Mouse (Mus musculus): Measurements from ENCODE around the gene Zfp992.
"Not testable (repeated sequence)": the region's sequence is repeated elsewhere in the genome, so short reads cannot be mapped to it uniquely, and the experiment has no call there.

Zfp992 gene

DNA sequence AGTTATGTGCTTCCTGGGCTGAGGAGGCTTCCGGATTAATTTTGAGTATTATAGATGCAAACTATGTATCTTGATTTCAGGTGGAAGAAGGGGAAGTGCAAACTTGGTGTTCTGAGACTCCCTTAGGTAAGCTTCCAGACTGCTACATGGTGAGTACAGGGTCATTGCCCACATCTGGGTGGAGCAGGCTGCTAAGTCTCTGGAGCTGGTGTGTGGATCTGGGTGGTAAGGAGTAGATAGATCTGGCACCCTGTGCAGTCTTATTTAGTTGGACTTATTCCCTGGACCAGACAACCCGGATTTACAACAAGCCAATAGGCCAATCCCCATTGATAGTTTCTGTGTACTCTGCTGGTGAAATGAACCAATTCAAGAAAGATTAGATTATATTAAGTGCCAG, at the start of gene Zfp992:
TSS of gene Zfp992 (plus strand) at position 74 of the 400 bp plus-strand sequence.
- not testable (repeated sequence) for DNase-seq (ENCODE audit: low spot score in 2 of 2)

DNA sequence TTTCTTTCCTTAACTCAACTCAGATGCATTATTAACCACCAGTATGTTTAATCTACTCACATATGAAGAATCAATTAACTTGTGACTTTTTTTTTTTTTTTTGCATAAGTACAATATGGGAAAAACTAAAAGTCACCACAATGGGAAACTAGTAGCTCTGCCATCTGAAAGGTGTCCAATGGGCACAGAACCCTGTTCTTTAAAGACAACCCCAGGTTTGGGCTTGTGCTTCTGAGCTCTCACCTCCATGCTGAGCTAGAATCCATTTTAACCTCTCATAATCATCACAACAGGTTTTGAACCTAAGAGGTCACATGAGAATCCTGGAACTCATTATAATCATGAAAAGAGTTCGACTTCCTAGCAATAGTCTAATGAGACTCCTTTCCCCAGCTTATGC, 19.4 kb upstream of the Zfp992 start:
- DNase-seq (ENCODE audit: low spot score in 2 of 2) = not testable (repeated sequence)

GRCm38 (mm10) chr4:146430876-146431275, 17.9 kb upstream of the Zfp992 start:
- not testable (repeated sequence) for DNase-seq (ENCODE audit: low spot score in 2 of 2)

DNA sequence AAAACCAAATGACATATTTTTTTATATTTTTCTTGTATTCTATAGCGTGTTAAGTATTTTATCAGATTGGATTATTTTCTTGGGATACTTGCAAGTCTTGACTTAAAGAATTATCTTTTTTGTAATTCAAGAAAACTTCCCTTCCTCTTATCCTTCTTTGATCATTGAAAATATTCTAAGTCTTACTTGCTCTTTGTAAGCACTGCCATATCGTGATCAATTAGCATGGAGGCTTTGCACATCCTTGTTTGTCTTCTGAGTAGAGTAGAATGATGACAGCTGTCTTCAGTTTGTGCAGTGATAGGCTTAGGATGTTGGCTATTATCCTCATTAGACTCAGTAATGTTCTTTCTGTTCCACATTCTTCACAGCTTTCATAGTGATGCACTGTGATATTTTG, 13.3 kb upstream of the Zfp992 start:
- not testable (repeated sequence) for DNase-seq (ENCODE audit: low spot score in 2 of 2)

DNA sequence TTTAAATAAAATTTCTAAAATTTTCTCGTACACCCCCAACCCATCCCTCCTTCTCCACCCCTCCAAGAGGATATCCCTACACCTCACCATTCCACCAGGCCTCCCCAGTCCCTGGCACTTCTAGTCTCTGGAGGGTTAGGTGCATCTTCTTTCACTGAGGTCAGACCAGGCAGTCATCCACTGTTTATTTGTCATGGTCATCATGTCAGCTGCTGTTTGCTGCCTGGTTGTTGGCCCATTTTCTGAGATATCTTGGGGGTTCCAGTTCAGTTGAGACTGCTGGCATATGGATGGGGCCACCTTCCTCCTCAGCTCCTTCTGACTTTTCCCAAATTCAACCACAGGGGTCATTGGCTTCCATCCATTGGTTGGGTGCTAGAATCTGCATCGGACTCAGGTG, 11.6 kb upstream of the Zfp992 start:
- not testable (repeated sequence) for DNase-seq (ENCODE audit: low spot score in 2 of 2)

DNA sequence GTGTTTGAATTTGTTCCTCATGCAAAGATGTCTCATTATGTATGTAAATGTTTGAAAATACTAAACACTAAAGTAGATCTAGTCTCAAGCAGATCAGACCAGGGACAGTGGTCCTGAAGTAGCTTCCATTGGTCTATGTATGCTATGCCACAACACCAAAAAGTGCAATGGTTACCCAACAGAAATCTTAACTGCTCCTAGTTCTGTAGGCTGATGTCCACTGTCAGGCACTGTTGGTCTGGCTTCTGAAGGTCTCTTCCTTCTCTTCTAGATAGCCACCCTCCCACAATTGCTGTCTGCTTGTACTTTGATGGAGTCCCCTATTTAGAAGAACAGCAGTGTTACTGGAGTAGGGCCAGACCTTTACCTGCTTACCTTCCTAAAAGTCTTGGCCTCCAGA, 4.5 kb upstream of the Zfp992 start:
- DNase-seq (ENCODE audit: low spot score in 2 of 2) = not testable (repeated sequence)

DNA sequence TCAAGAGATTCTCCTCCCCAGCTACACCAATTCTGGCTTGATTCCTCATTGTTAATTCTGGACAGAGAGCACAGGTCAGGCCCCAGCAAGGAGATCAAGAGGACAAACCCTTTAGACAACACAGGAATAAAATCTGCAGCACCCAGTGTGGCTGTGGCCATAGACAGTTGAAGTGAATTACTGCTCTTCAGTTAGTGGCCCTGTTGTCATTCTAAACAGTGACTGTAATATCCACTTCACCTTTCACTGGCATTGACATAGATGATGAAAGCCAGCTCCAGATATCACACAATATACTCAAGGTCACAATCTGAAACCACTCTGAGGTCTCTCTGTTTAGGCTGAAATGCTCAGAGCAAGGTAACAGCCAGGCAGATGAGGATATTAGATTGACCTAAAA, 3.7 kb upstream of the Zfp992 start:
- not testable (repeated sequence) for DNase-seq (ENCODE audit: low spot score in 2 of 2)

DNA sequence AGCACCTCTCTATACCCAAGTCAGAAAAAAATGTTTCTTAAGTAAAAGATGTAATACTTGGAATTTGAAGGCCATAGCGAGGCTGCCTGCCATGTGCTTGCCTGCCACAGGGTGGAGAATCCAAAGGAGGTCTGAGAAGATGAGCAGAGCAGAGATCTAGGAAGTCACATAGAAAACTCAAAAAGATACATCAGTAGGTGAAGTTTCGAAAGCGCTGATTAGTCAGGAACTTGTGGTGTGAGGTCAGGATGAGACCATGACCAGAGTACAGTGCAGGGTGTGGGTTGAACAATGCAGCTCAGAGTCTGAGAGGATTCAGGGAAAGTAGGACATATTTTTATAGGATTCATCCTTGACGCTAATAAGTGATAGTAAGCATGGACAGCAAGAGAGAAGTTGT, 2.7 kb upstream of the Zfp992 start:
- DNase-seq (ENCODE audit: low spot score in 2 of 2) = not testable (repeated sequence)

DNA sequence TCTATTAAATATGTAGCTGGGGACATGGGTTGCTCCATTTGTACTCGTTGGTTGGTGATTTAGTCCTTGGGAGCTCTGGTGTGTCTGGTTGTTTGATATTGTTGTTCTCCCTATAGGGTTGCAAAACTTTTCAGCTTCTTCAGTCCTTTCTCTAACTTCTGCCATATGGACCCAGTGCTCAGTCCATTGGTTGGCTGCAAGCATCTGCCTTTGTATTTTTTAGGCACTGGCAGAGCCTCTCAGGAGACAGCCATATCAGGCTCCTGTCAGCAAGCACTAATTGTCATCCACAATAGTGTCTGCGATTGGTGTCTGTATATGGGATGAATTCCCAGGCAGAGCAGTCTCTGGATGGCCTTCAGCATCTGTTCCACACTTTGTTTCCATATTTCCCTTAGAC, 1.8 kb upstream of the Zfp992 start:
- not testable (repeated sequence) for DNase-seq (ENCODE audit: low spot score in 2 of 2)

GRCm38 (mm10) chr4:146449711-146450110, 888 bp downstream of the Zfp992 start:
- not testable (repeated sequence) for DNase-seq (ENCODE audit: low spot score in 2 of 2)

DNA sequence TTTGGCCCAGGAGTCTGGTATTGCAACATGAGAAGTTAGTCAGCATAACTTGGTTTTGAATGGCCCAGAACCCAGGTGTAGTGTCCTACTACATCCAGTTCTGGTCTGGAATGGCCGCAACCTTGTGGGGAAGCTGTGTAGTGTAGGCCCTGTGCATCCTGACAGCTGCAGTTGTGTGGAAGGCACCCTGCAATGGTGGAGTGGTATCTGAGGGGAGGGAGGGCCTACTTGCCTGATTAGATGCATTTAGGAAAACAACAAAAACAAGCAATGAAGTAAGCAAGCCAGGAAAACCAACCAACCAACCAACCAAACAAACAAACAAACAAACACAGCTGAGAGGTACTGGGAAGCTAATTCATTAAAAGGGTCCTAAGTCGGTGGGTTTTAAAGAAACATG, 3.8 kb downstream of the Zfp992 start:
- DNase-seq (ENCODE audit: low spot score in 2 of 2) = not testable (repeated sequence)

DNA sequence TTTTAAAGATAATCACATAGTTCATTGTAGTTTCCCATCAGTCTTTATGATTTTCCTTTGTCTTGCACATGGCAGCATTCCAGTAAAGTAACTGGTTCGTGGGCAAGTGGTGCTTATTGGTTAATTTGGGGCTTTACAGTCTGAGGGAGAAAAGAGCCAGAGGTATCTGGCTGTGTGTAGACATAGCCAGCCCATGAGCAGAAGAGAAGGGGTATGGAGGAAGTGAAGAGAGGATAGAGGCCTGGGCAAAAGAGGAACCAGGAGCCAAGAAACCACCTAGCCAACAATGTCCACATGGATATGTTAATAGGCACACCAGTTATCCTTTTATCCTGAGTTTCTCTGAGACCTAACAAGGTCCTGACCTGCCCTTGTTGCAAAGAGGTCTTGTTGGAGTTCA, 5.3 kb downstream of the Zfp992 start:
- not testable (repeated sequence) for DNase-seq (ENCODE audit: low spot score in 2 of 2)

DNA sequence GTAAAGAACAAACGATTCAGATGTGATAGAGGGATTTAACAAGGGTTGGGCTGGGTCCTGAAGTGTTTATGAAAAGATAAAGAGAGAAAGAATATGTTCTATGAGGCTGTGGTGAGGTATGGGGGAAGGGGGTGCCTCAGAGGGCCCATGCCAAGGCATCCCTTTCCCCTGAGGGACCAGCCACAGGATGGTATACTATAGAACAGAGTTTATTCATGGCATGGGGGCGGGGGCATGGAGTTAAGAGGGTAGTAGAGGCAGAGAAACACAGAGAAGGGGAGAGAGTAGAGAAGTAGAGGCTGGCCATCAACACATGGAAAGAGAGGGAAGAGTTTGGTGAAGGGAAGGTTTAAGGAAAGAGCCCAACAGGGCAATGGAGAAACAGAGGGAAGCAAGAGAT, 6.1 kb downstream of the Zfp992 start:
- no peak for DNase-seq (ENCODE audit: low spot score in 2 of 2)

GRCm38 (mm10) chr4:146455321-146455721, 6.5 kb downstream of the Zfp992 start:
- DNase-seq (ENCODE audit: low spot score in 2 of 2) = no peak

DNA sequence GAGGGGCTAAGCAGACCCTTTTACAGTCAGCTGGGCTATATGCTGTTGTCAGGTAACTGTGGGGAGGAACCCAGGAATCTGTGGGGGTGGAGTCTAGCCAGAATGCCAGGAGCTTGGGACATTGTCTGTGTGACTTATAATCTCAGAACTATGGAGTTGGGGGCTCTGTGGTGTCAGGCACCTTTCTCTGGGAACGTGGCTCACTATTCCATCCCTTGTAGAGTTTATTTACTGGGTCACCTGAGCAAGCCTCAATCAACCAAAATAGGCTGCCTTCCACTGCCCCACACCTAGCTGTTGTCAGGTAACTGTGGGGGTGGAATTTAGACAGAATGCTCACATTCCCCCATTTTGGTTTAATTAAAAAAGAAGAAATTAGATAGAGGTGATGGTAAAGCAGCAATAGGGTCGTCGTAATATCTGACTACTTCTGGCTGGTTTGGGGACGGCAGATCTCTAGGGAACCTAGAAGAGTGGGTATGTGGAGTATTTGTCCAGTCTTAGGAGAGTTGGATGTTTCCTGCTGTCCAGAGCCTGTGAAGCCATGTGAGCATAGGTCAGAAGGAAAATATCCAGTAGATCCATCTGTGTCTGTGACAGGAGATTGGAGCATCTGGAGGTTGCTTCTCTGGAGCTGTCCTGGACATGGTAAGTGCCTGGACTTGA, 7.4 kb downstream of the Zfp992 start:
- DNase-seq (ENCODE audit: low spot score in 2 of 2) = no peak

GRCm38 (mm10) chr4:146457126-146457525, 8.3 kb downstream of the Zfp992 start:
- no peak for DNase-seq (ENCODE audit: low spot score in 2 of 2)

- DNase-seq (ENCODE audit: low spot score in 2 of 2) = no peak
Measured at GRCm38 (mm10) chr4:146457720-146458119, 8.9 kb downstream of the Zfp992 start.

DNA sequence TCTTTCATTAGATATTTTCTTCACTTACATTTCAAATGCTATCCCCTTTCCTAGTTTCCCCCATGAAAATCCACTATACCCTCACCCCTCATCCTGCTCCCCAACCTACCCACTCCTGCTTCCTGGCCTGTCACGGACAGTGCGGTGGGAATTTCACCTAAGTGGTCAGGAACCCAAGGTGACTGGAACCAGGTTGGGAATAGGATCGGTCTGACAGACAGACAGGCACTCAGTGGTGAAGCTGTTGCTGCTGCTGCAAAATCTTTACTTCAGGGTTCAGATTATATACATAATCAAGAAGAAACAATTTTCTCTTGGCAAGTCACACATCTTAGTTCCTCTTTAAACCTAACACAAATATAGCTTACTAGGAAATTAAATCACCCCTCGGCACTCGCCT, 11.0 kb downstream of the Zfp992 start:
- not testable (repeated sequence) for DNase-seq (ENCODE audit: low spot score in 2 of 2)

DNA sequence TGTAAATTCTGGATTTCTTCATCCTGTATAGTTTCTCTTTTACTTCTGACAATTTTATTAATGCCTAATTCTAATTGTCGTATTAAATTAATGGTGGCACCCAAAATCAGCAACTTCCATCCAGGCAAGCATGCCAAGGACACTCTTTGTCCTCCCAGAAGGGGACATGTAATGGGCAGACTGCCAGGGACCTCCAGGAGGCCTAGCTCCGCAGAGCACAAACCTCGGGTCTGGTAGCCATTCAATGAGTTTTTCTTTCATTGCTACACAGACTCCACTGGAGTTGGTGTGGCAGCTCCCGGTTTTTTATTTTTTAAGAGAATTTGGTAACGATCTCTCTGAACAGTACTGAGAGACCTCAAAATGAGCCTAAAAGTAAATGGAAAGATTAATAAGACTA, 11.9 kb downstream of the Zfp992 start:
- not testable (repeated sequence) for DNase-seq (ENCODE audit: low spot score in 2 of 2)

GRCm38 (mm10) chr4:146463649-146464351, 15.0 kb downstream of the Zfp992 start:
- not testable (repeated sequence) for DNase-seq (ENCODE audit: low spot score in 2 of 2)

DNA sequence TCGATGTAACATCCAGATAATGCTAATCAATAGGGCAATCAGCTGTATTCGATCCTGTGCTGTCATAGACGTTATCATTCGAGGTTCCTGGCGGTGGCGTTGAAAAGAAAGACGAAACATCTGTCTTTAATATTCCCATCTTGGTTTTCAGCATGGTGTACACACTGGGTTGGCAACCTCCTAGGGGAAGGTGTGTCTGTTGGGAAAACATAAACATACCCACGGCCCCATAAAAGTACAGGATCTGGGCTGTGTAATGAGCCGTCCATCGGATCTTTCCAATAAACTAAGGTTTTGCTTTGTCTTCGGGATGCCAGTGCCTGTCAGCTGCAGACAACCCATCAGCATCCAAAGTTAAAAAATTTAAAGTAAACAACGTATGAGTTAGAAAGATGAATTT, 21.2 kb downstream of the Zfp992 start:
- DNase-seq (ENCODE audit: low spot score in 2 of 2) = not testable (repeated sequence)

GRCm38 (mm10) chr4:146474181-146474580, 25.4 kb downstream of the Zfp992 start:
- DNase-seq (ENCODE audit: low spot score in 2 of 2) = not testable (repeated sequence)
